Mouse (Mus musculus) liver, embryonic 14.5 days (tissue): ENCODE results near the gene Pak6. TPM values are rescaled to one million over a fixed set of nuclear protein-coding genes. Genes with fewer than 3 reads are reported as not detected.

Experiments used
- ATAC-seq: fragments of 200-750 bp; cut with Nextera tagmentation; 2 replicates; pipeline ENCODE4 v1.8.0; 2017; ENCODE audit warnings: moderate number of reproducible peaks, mild to moderate bottlenecking, moderate library complexity; ENCODE audit not compliant: insufficient read depth
- DNase-seq, 3 experiments: peaks; one replicate each; pipeline ENCODE4 v3.0.0-alpha.2; 2012 to 2013; ENCODE audit warnings: low read depth in 3 of 3, low spot score in 3 of 3
- H3K27ac ChIP-seq: fragments of 300-500 bp; sonication (generic); 2 replicates; pipeline ENCODE4 v1.5.1; 2014; ENCODE audit warnings: moderate library complexity, mild to moderate bottlenecking, control low read depth, inconsistent platforms
- H3K27me3 ChIP-seq: fragments of 300-500 bp; sonication (generic); 2 replicates; pipeline ENCODE4 v1.6.1; 2014; ENCODE audit warnings: mild to moderate bottlenecking, low read length, moderate library complexity; ENCODE audit not compliant: control insufficient read depth, insufficient read depth
- H3K36me3 ChIP-seq: fragments of 300-500 bp; sonication (generic); replicated peaks from 2 replicates; pipeline ENCODE4 v1.6.1; 2014; ENCODE audit warnings: low read depth; ENCODE audit not compliant: control insufficient read depth, insufficient read depth
- H3K4me1 ChIP-seq, 2 experiments: fragments of 200-500 bp in 1 of 2; fragments of 300-500 bp in 1 of 2; sonication (generic) in 1 of 2; replicated peaks; 2 replicates each; pipeline ENCODE4 v1.6.1; 2012 to 2014; ENCODE audit warnings: antibody characterized with exemption in 1 of 2, inconsistent platforms in 1 of 2, low read length in 1 of 2; ENCODE audit not compliant: control insufficient read depth in 2 of 2, insufficient read depth in 2 of 2
- H3K4me2 ChIP-seq: fragments of 300-500 bp; sonication (generic); 2 replicates; pipeline ENCODE4 v1.6.1; 2014; ENCODE audit warnings: low read depth, mild to moderate bottlenecking, control low read depth, moderate library complexity
- H3K4me3 ChIP-seq, 2 experiments: fragments of 200-500 bp in 1 of 2; fragments of 300-500 bp in 1 of 2; sonication (generic) in 1 of 2; 2 replicates each; pipeline ENCODE4 v1.5.1; 2012 to 2014; ENCODE audit warnings: low read depth in 2 of 2, low read length in 2 of 2, mild to moderate bottlenecking in 2 of 2, control low read depth in 1 of 2, inconsistent platforms in 1 of 2, moderate library complexity in 1 of 2; ENCODE audit not compliant: insufficient read depth in 1 of 2
- H3K9ac ChIP-seq: fragments of 300-500 bp; sonication (generic); replicated peaks from 2 replicates; pipeline ENCODE4 v1.6.1; 2014; ENCODE audit warnings: mild to moderate bottlenecking, control low read depth, moderate library complexity
- H3K9me3 ChIP-seq: fragments of 300-500 bp; sonication (generic); 2 replicates; pipeline ENCODE4 v1.6.1; 2016; ENCODE audit warnings: low read length, mixed read lengths; ENCODE audit not compliant: control insufficient read depth
- CTCF ChIP-seq: IDR thresholded peaks from 2 replicates; pipeline ENCODE4 v1.5.1; 2016; ENCODE audit warnings: antibody characterized with exemption, low read depth, control low read depth
- EP300 ChIP-seq: IDR thresholded peaks from 2 replicates; pipeline ENCODE4 v1.6.1; 2016; ENCODE audit warnings: antibody characterized with exemption, low read depth
- WGBS: fragments of 180-500 bp; shearing (Covaris S2); extraction: QIAGEN DNeasy Blood & Tissue Kit; methylation state at CpG from one replicate; pipeline ENCODE4 v1.1.7; 2014; ENCODE audit not compliant: insufficient replicate concordance; 5-methylcytosine and 5-hydroxymethylcytosine counted together
- polyA plus RNA-seq, 2 experiments: library from polyadenylated mRNA; depleted of rRNA in 1 of 2; stranded (reverse) in 1 of 2; unstranded in 1 of 2; fragments of >200 nt; fragmentation: Nextera tagmentation in 1 of 2; extraction: Ambion mirVana in 1 of 2; gene quantifications; 2 replicates each; pipeline versions ENCODE4 v1.2.1 to v1.2.3; 2012 to 2014

Gene Pak6
- polyA plus RNA-seq, 2 experiments, result 0.17 to 0.48 TPM

- Histone ChIP-seq H3K4me3 (peak overlapping the region in 1 of 2 experiments; percentile 45; a peak in 2 of 4 replicates), H3K4me1 (peaks cover 43 to 57% of the 10 kb centered on the region in 2 experiments), H3K9me3 (no peaks in the 10 kb centered on the region), H3K36me3 (no peaks in the 10 kb centered on the region), H3K27ac (peak overlapping the region; percentile 100), H3K27me3 (no peaks in the 10 kb centered on the region), H3K9ac (peak overlapping the region; percentile 80), H3K4me2 (peak overlapping the region; percentile 74)
- TF ChIP-seq EP300 (no peak), CTCF (0 out of 2 replicates have a peak, but pooled peaks have one; percentile 14)
- 17% methylated on average over 4 of the region's 4 CpGs for WGBS
- peak; percentile 76 to 89 (median 80) for DNase-seq
- peak; percentile 82 for ATAC-seq
Measured at GRCm38 (mm10) chr2:118658457-118658856, 4.6 kb upstream of the Pak6 start.

GRCm38 (mm10) chr2:118659077-118659476 is 4.0 kb upstream of the Pak6 start:
- DNase-seq (peak; percentile 94 to 98 (median 95)), ATAC-seq (peak; percentile 81)
- no peaks in the 10 kb centered on the region for H3K27me3 ChIP-seq
- no peak for TF ChIP-seq CTCF
- peak; percentile 80 for TF ChIP-seq EP300
- peak overlapping the region; percentile 74 for H3K4me2 ChIP-seq
- WGBS, result 3% methylated on average over 1 of the region's 1 CpGs
- peak overlapping the region; percentile 80 for H3K9ac ChIP-seq
- no peaks in the 10 kb centered on the region for H3K9me3 ChIP-seq
- H3K4me3 ChIP-seq, result peak overlapping the region; percentile 56 to 82
- peak overlapping the region; percentile 100 for H3K27ac ChIP-seq
- peaks cover 49 to 63% of the 10 kb centered on the region in 2 experiments for H3K4me1 ChIP-seq
- H3K36me3 ChIP-seq, result no peaks in the 10 kb centered on the region

- H3K9me3 ChIP-seq, result no peaks in the 10 kb centered on the region
- no peaks in the 10 kb centered on the region for H3K36me3 ChIP-seq
- peak overlapping the region; percentile 74 for H3K4me2 ChIP-seq
- H3K27me3 ChIP-seq, result no peaks in the 10 kb centered on the region
- peak overlapping the region; percentile 100 for H3K27ac ChIP-seq
- TF ChIP-seq CTCF (no peak), EP300 (peak; percentile 23; the same call in 1 of the 2 replicates)
- DNase-seq (peak in 2 of 3 experiments; percentile 57 to 59), ATAC-seq (peak; percentile 31; the same call in 1 of the 2 replicates)
- WGBS, result 32% methylated on average over 12 of the region's 12 CpGs
- H3K9ac ChIP-seq, result peak overlapping the region; percentile 67
- peak overlapping the region; percentile 56 to 82 for H3K4me3 ChIP-seq
- peaks cover 52 to 65% of the 10 kb centered on the region in 2 experiments for H3K4me1 ChIP-seq
Measured at GRCm38 (mm10) chr2:118659493-118659892, 3.6 kb upstream of the Pak6 start.

GRCm38 (mm10) chr2:118659998-118660452 is 3.1 kb upstream of the Pak6 start:
- peak overlapping the region; percentile 56 to 82 for H3K4me3 ChIP-seq
- ATAC-seq (peak; percentile 70), DNase-seq (peak; percentile 73 to 85 (median 75))
- H3K4me2 ChIP-seq, result peak overlapping the region; percentile 74
- H3K27me3 ChIP-seq, result no peaks in the 10 kb centered on the region
- no peak for TF ChIP-seq CTCF
- TF ChIP-seq EP300, result no peak
- H3K9ac ChIP-seq, result peak overlapping the region; percentile 68
- H3K27ac ChIP-seq, result peak overlapping the region; percentile 100
- H3K9me3 ChIP-seq, result no peaks in the 10 kb centered on the region
- peaks cover 52 to 65% of the 10 kb centered on the region in 2 experiments for H3K4me1 ChIP-seq
- 1% methylated on average over 4 of the region's 4 CpGs for WGBS
- H3K36me3 ChIP-seq, result no peaks in the 10 kb centered on the region

GRCm38 (mm10) chr2:118661891-118662290 is 1.2 kb upstream of the Pak6 start:
- H3K9me3 ChIP-seq, result no peaks in the 10 kb centered on the region
- no peak for ATAC-seq
- peak overlapping the region; percentile 41 for H3K9ac ChIP-seq
- no peaks in the 10 kb centered on the region for H3K27me3 ChIP-seq
- H3K4me3 ChIP-seq, result no peak overlapping the region
- 36% methylated on average over 9 of the region's 9 CpGs for WGBS
- no peaks in the 10 kb centered on the region for H3K36me3 ChIP-seq
- H3K4me2 ChIP-seq, result peak overlapping the region; percentile 27
- DNase-seq, result peak; percentile 52 to 59 (median 56)
- H3K27ac ChIP-seq, result peak overlapping the region; percentile 71
- TF ChIP-seq EP300 (peak; percentile 56), CTCF (no peak)
- H3K4me1 ChIP-seq, result peaks cover 52 to 66% of the 10 kb centered on the region in 2 experiments
